Mouse (Mus musculus) adrenal gland (tissue): ENCODE measurements around the gene Lipk.

Experiments
- microRNA-seq, 2 experiments: library from miRNA; unstranded; fragments of <30 nt; microRNA quantifications; one replicate each; pipeline ENCODE4; 2019

Lipk gene

Small RNA genes within 50 kb of the gene (microRNA-seq; reads per million reads assigned to microRNA genes)
- 0 reads per million in 2 experiments for gene Gm23334
